Mouse (Mus musculus) forebrain, embryonic 15.5 days (tissue): ENCODE measurements around the gene Bmpr2. TPM values are rescaled to one million over a fixed set of nuclear protein-coding genes. Genes with fewer than 3 reads are reported as not detected.

Experiments
- ATAC-seq: fragments of 200-750 bp; cut with Nextera tagmentation; replicated peaks from 2 replicates; pipeline ENCODE4 v1.8.0; 2017; ENCODE audit warnings: mild to moderate bottlenecking, moderate TSS enrichment, moderate library complexity
- H3K27ac ChIP-seq: fragments of 300-500 bp; sonication (generic); replicated peaks from 2 replicates; pipeline ENCODE4 v1.5.1; 2015; ENCODE audit warnings: mild to moderate bottlenecking, inconsistent platforms
- H3K27me3 ChIP-seq: fragments of 300-500 bp; sonication (generic); 2 replicates; pipeline ENCODE4 v1.6.1; 2015; ENCODE audit warnings: inconsistent platforms
- H3K36me3 ChIP-seq: fragments of 300-500 bp; sonication (generic); 2 replicates; pipeline ENCODE4 v1.6.1; 2015; ENCODE audit warnings: mild to moderate bottlenecking, inconsistent platforms
- H3K4me1 ChIP-seq: fragments of 300-500 bp; sonication (generic); 2 replicates; pipeline ENCODE4 v1.6.1; 2015; ENCODE audit warnings: inconsistent platforms
- H3K4me2 ChIP-seq: fragments of 300-500 bp; sonication (generic); replicated peaks from 2 replicates; pipeline ENCODE4 v1.6.1; 2015; ENCODE audit warnings: mild to moderate bottlenecking, inconsistent platforms
- H3K4me3 ChIP-seq: fragments of 300-500 bp; sonication (generic); 2 replicates; pipeline ENCODE4 v1.5.1; 2015; ENCODE audit warnings: mild to moderate bottlenecking, inconsistent platforms
- H3K9ac ChIP-seq: fragments of 300-500 bp; sonication (generic); replicated peaks from 2 replicates; pipeline ENCODE4 v1.6.1; 2015; ENCODE audit warnings: mild to moderate bottlenecking, inconsistent platforms
- H3K9me3 ChIP-seq: fragments of 300-500 bp; sonication (generic); 2 replicates; pipeline ENCODE4 v1.6.1; 2016; ENCODE audit warnings: inconsistent platforms
- WGBS: fragments of 180-500 bp; shearing (Covaris S2); methylation state at CpG from one replicate; pipeline ENCODE4 v1.1.7; 2015; ENCODE audit warnings: mixed read lengths; 5-methylcytosine and 5-hydroxymethylcytosine counted together
- polyA plus RNA-seq: library from polyadenylated mRNA; unstranded; fragments of >200 nt; fragmentation: Nextera tagmentation; extraction: Ambion mirVana; gene quantifications from 2 replicates; pipeline ENCODE4 v1.2.1, GENCODE M21; 2015

Bmpr2 gene
- polyA plus RNA-seq, 1 experiment from 2014 or later: 13.4 TPM

DNA sequence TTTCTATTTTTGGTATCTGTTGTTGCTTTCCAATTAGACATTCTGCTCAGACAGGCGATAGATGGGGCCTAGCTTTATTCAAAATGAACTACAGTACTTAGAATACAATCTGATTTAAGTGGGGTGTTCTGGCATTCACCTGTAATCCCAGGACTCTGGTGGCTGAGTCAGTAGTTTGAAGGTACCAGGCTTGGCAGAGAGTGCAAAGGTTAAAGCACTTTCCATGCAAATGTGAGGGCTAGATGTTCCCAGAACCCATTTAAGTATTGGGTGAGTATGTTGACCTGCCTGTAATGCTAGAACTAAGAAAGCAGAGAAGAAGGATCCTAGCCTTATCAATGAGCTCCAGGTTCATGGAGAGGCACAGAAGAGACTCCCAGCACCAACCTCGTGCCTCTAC, 142.7 kb downstream of the Bmpr2 start:
- Histone ChIP-seq H3K27ac (no peak overlapping the region), H3K36me3 (no peaks in the 10 kb centered on the region), H3K4me3 (no peak overlapping the region), H3K9ac (no peak overlapping the region), H3K9me3 (no peaks in the 10 kb centered on the region), H3K27me3 (no peaks in the 10 kb centered on the region), H3K4me2 (no peak overlapping the region), H3K4me1 (no peaks in the 10 kb centered on the region)
- ATAC-seq: no peak
- WGBS: 69% methylated on average over 2 of the region's 2 CpGs

DNA sequence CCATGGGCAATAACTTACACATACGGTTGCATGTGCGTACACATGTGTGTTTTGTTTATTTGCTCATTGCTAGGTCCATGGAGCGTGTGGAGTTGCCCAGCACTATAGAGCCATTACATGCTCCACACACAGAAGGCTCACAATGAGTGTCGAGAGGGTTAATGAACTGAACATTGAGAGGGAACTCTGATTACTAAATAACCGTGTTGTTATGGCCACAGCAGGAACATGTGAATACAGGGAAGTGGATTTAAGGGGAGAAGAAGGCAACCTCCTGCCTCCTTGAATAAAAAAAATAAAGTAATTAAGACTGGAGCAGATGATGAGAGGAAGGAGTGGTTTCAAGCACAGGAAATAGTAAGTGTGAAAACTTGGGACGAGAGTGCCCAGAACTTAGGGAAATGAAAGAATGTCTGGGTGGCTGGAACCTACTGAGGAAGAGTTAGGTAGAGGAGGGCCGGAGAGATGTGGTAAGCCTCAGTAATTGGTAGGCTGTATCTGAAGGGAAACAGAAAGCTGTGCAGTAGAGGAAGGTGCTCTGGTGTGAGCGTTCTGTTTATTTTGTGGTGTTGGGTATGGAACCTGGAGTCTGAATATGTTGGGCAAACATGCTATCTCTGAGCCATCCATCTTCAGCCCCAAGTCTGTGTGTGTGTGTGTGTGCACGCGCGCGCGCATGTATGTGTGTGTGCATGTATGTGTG, 143.8 kb downstream of the Bmpr2 start:
- H3K4me1 ChIP-seq: no peaks in the 10 kb centered on the region
- no peak overlapping the region for H3K4me3 ChIP-seq
- no peaks in the 10 kb centered on the region for H3K36me3 ChIP-seq
- H3K27ac ChIP-seq: no peak overlapping the region
- no peak overlapping the region for H3K9ac ChIP-seq
- no peak overlapping the region for H3K4me2 ChIP-seq
- 87% methylated on average over 13 of the region's 13 CpGs for WGBS
- H3K27me3 ChIP-seq: no peaks in the 10 kb centered on the region
- H3K9me3 ChIP-seq: no peaks in the 10 kb centered on the region
- no peak for ATAC-seq

DNA sequence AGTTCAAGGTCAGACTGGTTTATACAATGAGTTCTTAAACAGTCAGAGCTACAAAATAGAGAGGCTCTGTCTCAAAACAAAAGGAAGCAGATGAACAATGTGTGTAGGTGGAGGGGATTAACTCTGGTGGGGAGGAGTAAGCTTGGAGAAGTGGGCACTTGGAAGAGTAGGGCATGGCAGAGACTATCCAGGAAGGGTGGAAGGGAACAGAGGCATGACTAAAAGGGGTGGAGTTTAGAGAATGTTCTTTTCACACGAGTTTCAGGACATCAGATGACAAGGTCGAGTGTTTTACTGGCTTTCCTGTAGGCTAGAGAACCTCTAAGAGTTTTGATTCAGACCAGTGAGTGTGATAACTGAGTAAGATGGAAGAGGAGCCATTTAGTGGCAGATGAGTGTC, 144.5 kb downstream of the Bmpr2 start:
- 44% methylated on average over 2 of the region's 2 CpGs for WGBS
- Histone ChIP-seq H3K9me3 (no peaks in the 10 kb centered on the region), H3K4me2 (no peak overlapping the region), H3K4me3 (no peak overlapping the region), H3K4me1 (no peaks in the 10 kb centered on the region), H3K36me3 (no peaks in the 10 kb centered on the region), H3K27ac (no peak overlapping the region), H3K9ac (no peak overlapping the region), H3K27me3 (no peaks in the 10 kb centered on the region)
- no peak for ATAC-seq

DNA sequence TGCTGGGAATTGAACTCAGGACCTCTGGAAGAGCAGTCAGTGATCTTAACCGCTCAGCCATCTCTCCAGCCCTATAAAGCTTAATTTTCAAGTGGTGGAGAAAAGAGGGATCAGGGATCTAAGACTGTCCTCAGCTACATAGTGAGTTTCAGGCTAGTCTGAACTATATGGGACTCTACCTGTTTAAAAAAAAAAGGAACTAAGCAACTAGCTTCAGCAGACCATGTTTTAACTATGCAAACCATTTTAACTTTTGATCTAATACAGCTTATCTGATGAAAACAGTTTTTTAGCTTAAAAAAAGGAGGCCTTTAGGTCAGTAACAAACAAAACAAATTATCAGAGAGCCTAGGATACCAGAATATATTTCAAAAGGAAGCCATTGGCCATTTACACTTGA, 147.7 kb downstream of the Bmpr2 start:
- Histone ChIP-seq H3K9me3 (no peaks in the 10 kb centered on the region), H3K4me2 (no peak overlapping the region), H3K4me3 (no peak overlapping the region), H3K9ac (no peak overlapping the region), H3K27me3 (no peaks in the 10 kb centered on the region), H3K4me1 (peaks cover 22% of the 10 kb centered on the region), H3K36me3 (no peaks in the 10 kb centered on the region), H3K27ac (no peak overlapping the region)
- WGBS: 86% methylated on average over 1 of the region's 1 CpGs
- no peak for ATAC-seq

DNA sequence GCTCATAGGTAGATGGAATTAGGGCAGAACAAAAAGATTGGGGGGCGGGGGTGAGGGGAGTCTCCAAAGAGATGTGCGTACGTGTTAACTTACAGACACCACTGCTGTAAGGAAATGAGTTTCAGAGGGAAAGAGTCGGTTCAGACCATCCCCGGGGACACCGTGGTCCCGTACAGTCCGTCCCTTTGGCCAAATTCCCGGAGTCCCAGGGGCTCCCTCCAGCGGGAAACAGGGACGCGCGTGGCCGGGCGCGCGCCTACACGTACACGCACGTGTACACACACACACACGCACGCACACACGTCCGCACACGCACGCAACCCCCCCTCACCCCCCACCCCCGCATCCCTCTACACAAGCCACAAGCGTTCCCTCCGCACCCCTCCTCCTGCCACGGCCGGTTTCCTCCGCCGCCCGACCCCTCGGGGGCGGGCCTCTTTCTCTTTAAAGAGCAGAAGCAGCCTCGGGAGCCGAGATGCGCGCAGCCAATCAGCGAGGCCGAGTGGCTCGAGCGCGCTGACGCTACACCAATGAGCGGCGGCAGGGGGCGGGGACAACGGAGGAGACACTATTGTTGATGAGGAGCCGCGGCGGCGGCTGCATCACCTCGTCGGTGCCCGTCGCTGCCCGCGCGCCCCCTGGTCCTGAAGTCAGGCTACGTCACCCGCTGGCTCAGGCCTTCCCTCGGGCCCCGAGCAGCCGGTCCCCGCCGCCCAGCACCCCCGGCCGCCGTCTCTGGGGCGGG, 149.4 kb downstream of the Bmpr2 start, which contains the start of gene Fam117b:
Fam117b (plus strand) TSS at position 594 of the 745 bp plus-strand sequence.
- Histone ChIP-seq H3K36me3 (no peaks in the 10 kb centered on the region), H3K9ac (peak within 1 kb of the TSS; percentile 92), H3K27ac (peak within 1 kb of the TSS; percentile 95), H3K4me2 (peak within 1 kb of the TSS; percentile 74), H3K27me3 (no peaks in the 10 kb centered on the region), H3K4me3 (peak within 1 kb of the TSS; percentile 79), H3K4me1 (peaks cover 26% of the 10 kb centered on the region), H3K9me3 (no peaks in the 10 kb centered on the region)
- ATAC-seq: peak; percentile 98
- WGBS: under 1% methylated on average over 69 of the region's 72 CpGs

DNA sequence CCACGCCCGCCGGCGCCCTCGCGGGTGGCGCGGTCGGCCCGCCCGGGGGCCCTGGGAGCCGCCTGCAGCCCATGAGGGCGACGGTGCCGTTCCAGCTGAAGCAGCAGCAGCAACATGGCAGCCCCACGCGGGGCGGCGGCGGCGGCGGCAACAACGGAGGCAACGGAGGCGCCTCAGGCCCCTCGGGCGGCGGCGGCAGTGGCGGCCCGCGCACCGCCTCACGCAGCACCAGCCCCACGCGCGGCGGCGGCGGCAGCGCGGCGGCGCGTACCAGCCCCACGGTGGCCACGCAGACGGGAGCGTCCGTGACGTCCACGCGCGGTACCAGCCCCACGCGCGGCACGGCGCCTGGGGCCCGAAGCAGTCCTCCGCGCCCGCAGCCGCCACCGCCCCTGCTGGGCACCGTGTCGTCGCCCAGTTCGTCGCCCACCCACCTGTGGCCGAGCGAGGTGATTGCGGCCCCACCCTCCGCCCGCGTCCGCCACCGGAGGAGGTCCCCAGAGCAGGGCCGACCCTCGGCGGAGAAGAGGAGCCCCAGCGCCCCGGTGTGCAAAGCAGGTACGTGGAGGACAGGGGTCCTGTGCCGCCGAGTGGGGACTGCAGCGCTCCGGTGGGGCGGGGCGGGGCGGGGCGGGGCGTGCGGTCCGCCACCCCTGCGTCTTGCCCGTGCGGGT, 150.1 kb downstream of the Bmpr2 start:
- Histone ChIP-seq H3K9ac (peak overlapping the region; percentile 92), H3K27ac (peak overlapping the region; percentile 95), H3K4me2 (peak overlapping the region; percentile 74), H3K36me3 (no peaks in the 10 kb centered on the region), H3K4me3 (peak overlapping the region; percentile 79), H3K9me3 (no peaks in the 10 kb centered on the region), H3K4me1 (peaks cover 28% of the 10 kb centered on the region), H3K27me3 (no peaks in the 10 kb centered on the region)
- peak; percentile 67 for ATAC-seq
- under 1% methylated on average over 76 of the region's 98 CpGs for WGBS

DNA sequence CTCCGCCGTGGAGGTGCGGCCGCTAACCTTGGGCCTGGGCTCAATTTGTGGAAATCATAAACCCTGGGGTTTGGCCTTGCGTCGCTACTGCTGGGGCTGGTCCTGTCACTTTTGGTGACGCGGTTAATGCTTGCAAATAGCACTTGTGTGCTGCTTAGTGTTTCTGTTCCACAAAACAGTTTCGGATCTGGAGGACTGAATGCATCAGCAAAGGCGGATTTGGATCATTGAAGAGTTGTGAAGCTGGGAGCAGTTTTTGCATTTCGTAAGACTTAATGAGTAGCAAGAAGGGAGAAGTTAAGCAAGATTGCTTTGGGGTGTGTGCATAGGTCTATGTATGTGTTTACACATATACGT, 150.6 kb downstream of the Bmpr2 start:
- Histone ChIP-seq H3K4me2 (peak overlapping the region; percentile 74), H3K9me3 (no peaks in the 10 kb centered on the region), H3K27ac (peak overlapping the region; percentile 95), H3K4me1 (peaks cover 29% of the 10 kb centered on the region), H3K27me3 (no peaks in the 10 kb centered on the region), H3K9ac (peak overlapping the region; percentile 92), H3K36me3 (no peaks in the 10 kb centered on the region), H3K4me3 (peak overlapping the region; percentile 79)
- ATAC-seq: no peak
- WGBS: 3% methylated on average over 12 of the region's 12 CpGs

DNA sequence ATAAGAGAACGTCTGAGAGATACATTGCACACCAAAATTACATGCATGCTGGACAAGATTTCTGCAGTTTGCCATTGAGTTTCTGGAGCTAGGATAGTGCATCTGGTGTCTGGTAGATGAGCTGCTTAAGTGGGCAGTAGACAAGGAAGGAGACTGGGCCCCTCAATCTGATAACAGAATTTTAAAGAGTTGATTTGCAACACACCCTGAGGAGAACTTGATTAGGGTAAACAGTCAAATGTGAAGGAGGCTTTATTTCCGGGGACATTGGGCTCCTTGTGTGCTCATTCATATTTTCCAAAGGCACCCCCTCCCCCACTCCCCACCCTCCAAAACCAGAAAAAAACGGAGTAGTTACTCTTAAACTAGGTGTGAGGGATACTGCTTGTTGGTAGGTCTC, 151.6 kb downstream of the Bmpr2 start:
- Histone ChIP-seq H3K9me3 (no peaks in the 10 kb centered on the region), H3K27ac (no peak overlapping the region), H3K4me1 (peaks cover 29% of the 10 kb centered on the region), H3K36me3 (no peaks in the 10 kb centered on the region), H3K4me2 (peak overlapping the region; percentile 74), H3K9ac (peak overlapping the region; percentile 92), H3K27me3 (no peaks in the 10 kb centered on the region), H3K4me3 (peak overlapping the region; percentile 79)
- no peak for ATAC-seq
- 46% methylated on average over 3 of the region's 3 CpGs for whole genome bisulfite sequencing

DNA sequence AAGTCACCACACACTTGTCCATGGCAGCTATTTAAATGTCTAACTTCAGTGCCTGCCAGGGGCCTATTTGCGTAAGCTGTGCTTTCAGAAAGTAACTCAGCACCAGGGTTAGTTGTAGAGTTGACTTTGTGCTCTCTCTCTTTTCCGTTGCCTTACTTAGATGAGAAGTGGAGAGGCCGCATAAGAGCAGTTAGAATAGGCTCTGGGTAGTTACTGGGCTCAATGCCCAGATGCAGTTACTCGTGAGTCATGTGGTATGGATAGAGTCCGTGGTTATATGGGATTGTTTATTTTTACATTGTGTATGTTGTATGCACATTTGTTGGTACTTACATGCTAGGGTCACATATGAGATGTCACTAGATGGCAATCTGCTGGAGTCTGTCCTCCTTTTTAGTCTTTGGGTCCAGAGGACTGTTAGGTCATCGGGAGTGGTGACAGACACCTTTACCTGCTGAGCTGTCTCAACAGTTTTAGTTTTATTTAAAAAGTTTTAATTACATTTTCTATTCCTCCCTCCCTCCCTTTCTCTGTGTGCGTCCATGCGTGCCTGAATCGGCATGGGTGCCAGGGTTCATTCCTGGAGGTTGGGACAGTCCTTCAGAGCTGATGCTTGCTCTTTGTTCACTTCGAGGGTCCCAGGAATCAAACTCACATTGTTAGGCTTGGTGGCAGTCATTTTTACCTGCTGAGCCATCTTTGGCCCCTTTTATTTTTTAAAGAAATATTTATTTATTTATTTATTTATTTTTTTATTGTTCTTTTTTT, 152.8 kb downstream of the Bmpr2 start:
- no peak overlapping the region for H3K4me3 ChIP-seq

DNA sequence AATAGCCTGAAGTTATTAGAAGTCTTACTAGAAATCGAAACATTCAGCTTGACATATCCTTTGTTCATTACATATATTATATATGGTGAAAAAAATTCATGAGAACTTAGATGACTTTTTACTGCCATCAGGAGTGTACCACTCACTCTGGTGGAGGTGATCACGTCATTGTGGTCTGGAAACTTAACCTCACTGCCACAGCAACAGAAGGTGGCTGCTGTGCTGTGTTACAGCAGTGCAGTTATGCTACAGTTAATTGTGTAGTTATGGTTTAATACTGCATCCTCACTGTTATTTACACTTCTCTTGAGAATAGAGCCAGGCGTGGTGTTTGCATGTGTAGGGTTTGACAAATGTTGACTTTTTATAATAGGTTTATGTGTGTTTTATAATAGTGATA, 154.2 kb downstream of the Bmpr2 start:
- 86% methylated on average over 3 of the region's 3 CpGs for WGBS
- H3K4me2 ChIP-seq: no peak overlapping the region
- H3K27ac ChIP-seq: no peak overlapping the region
- H3K27me3 ChIP-seq: no peaks in the 10 kb centered on the region
- H3K4me1 ChIP-seq: peaks cover 29% of the 10 kb centered on the region
- no peak overlapping the region for H3K4me3 ChIP-seq
- H3K36me3 ChIP-seq: no peaks in the 10 kb centered on the region
- no peaks in the 10 kb centered on the region for H3K9me3 ChIP-seq
- no peak for ATAC-seq
- H3K9ac ChIP-seq: no peak overlapping the region

More for the DNA sequence above, 152.8 kb downstream of the Bmpr2 start:
- Histone ChIP-seq H3K4me2 (peak overlapping the region; percentile 74; the same call in 1 of the 2 replicates), H3K27me3 (no peaks in the 10 kb centered on the region), H3K4me1 (peaks cover 29% of the 10 kb centered on the region), H3K9ac (no peak overlapping the region), H3K36me3 (no peaks in the 10 kb centered on the region), H3K9me3 (no peaks in the 10 kb centered on the region), H3K27ac (no peak overlapping the region)
- 56% methylated on average over 10 of the region's 10 CpGs for WGBS
- ATAC-seq: no peak

DNA sequence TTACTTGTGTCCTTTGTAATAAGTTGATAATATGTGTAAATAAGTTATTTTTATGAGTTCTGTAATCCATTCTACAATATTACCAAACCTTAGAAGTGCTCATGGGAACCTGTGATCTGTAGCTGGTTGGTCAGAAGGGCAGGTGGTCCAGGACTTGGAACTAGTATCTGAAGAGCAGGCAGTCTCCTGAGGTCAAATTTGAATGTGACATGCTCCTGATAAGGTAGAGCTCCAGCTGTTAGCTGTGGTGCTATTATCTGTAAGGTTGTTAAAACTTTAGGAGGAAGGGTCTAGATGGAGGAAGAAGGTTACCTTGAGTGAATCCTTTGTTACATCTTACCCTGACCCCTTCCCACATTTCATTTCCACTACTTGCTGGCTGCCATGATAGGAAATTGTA, 154.9 kb downstream of the Bmpr2 start:
- Histone ChIP-seq H3K27me3 (no peaks in the 10 kb centered on the region), H3K9ac (no peak overlapping the region), H3K4me2 (no peak overlapping the region), H3K4me1 (peaks cover 29% of the 10 kb centered on the region), H3K4me3 (no peak overlapping the region), H3K27ac (no peak overlapping the region), H3K9me3 (no peaks in the 10 kb centered on the region), H3K36me3 (no peaks in the 10 kb centered on the region)
- no peak for ATAC-seq

DNA sequence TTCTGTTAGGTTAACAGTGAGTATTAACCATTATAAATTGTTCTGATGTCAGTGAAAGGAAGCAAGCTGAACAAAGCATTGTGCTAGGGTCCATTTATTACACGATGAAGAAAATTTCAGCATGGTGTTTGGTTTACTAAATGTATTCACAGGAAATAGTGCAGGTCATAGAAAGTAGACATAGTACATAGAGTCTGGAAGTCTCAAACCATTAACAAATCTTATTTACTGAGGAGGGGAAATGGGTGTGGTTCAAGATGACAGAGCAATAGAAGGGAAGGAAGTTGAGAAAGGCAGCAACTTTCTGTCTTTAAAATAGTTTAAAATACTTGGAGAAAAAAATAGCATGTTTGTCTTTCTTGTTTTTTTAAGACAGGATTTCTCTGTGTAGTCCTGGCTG, 160.0 kb downstream of the Bmpr2 start:
- Histone ChIP-seq H3K9ac (no peak overlapping the region), H3K4me3 (no peak overlapping the region)

More for the DNA sequence above, 160.0 kb downstream of the Bmpr2 start:
- no peak for ATAC-seq
- Histone ChIP-seq H3K9me3 (no peaks in the 10 kb centered on the region), H3K27ac (no peak overlapping the region), H3K27me3 (no peaks in the 10 kb centered on the region), H3K4me2 (no peak overlapping the region), H3K36me3 (no peaks in the 10 kb centered on the region), H3K4me1 (peaks cover 8% of the 10 kb centered on the region; the same call in 1 of the 2 replicates)
- WGBS: 73% methylated on average over 1 of the region's 1 CpGs
